In the genomic region with DNA sequence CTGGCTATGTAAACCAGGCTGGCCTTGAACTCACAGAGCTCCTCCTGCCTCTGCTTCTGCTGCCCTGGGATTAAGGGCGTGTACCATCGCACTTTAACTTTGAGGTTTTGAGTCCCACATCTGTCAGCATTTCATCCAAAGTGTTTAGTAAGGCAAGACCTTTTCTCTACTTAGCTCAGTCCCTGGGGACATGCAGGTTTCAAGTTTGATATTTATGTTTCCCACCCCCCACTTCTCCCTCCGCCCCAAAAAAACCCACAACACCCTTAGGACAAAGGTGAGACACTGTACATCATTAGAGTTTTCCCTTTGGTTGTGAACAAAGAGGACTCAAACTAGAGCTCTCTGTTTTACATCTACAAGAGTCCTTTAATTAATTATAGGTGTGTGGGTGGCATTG, we compare ENCODE assay signal across 23 mouse cellular contexts.
DNase-seq lines count a peak whose midpoint lies in the region; TF ChIP-seq lines count a peak whose summit lies in the region.
"Had no signal": no experiment of that assay in that cellular context is flagged by ENCODE, and none has a peak within 500 bp of the region (broad histone marks: within the 10 kb centered on the region; RNA-seq: fewer than 3 reads in every experiment).

No protein-coding gene starts in this region.

- no peak for TF ChIP-seq RAD21 in CH12.LX (IDR thresholded peaks at IDR 0.05; ENCODE audit: low read depth, low read length)

- peak overlapping the region; percentile 4; the same call in 1 of the 2 replicates for H3K4me2 ChIP-seq in CH12.LX (ENCODE audit: insufficient read depth, low read depth, poor library complexity, severe bottlenecking)

- in situ Hi-C loops in CH12.LX (cut with MboI; ENCODE audit: low pct_ligation_motif_present, low pct_unique_long_range_greater_than_20kb, low sequenced_read_pairs) = loop anchor here (5.0 to 10.0 kb wide), 2 partner anchors 72 to 130 kb away; no protein-coding TSS in a partner anchor

- no peak for TF ChIP-seq POLR2A in CH12.LX (IDR thresholded peaks at IDR 0.05; ENCODE audit: low read depth, low read length)
- no peak for TF ChIP-seq POLR2A in ES-Bruce4 (IDR thresholded peaks at IDR 0.05; ENCODE audit: insufficient read depth, low read length)
- TF ChIP-seq POLR2A in kidney, adult 2 months (IDR thresholded peaks at IDR 0.05; ENCODE audit: low read depth, low read length) = no peak

- H3K4me1 ChIP-seq in CH12.LX (ENCODE audit: control insufficient read depth in 1 of 2, insufficient read depth in 2 of 2) (peaks cover 39 to 77% of the 10 kb centered on the region in 2 experiments), E14TG2a.4 (replicated peaks; ENCODE audit: low read depth, low read length) (peaks cover 92% of the 10 kb centered on the region), ES-Bruce4 (ENCODE audit: control insufficient read depth, insufficient read depth, low read length) (peaks cover 3% of the 10 kb centered on the region)
- H3K4me1 ChIP-seq in kidney, adult 2 months (ENCODE audit: control insufficient read depth, insufficient read depth, low read length) = no peaks in the 10 kb centered on the region

- dilution Hi-C loops in CH12.LX (cut with MboI; ENCODE audit: extremely low pct_ligation_motif_present, extremely low pct_unique_long_range_greater_than_20kb, low sequenced_read_pairs) = no loop called here

- H3K27ac ChIP-seq in CH12.LX (ENCODE audit: insufficient read depth, low read depth) (peak overlapping the region; percentile 93), ES-Bruce4 (ENCODE audit: insufficient read depth, low read length) (peak overlapping the region; percentile 73)
- no peak overlapping the region for H3K27ac ChIP-seq in kidney, adult 2 months (ENCODE audit: insufficient read depth, low read depth, low read length)

- H3K27me3 ChIP-seq in CH12.LX (replicated peaks) (no peaks in the 10 kb centered on the region), E14TG2a.4 (ENCODE audit: insufficient read depth, low read length) (no peaks in the 10 kb centered on the region), ES-Bruce4 (ENCODE audit: control insufficient read depth, insufficient read depth, low read length, poor library complexity, severe bottlenecking) (no peaks in the 10 kb centered on the region)
- no peaks in the 10 kb centered on the region for H3K27me3 ChIP-seq in kidney, adult 2 months (replicated peaks; ENCODE audit: control insufficient read depth, insufficient read depth, low read length)
- H3K27me3 ChIP-seq: Patski had no signal

- 86% methylated on average over 3 of the region's 3 CpGs for WGBS in kidney, adult 2 months

- peaks cover 56% of the 10 kb centered on the region for H3K79me2 ChIP-seq in CH12.LX (replicated peaks; ENCODE audit: control insufficient read depth, extremely low read depth, insufficient read depth, poor library complexity, severe bottlenecking)

- DNase-seq in CH12.LX (ENCODE audit: extremely low read depth) (peak; percentile 84), ES-CJ7 (ENCODE audit: low read depth, low spot score) (peak; percentile 50)
- no peak for DNase-seq in layer of hippocampus, postnatal 14 days (ENCODE audit: low spot score in 2 of 2)
- no peak for DNase-seq in heart, adult 18-20 months
- DNase-seq in kidney, adult 2 months = no peak
- no peak for DNase-seq in embryo, embryonic 10.5 days (ENCODE audit: low spot score)
- DNase-seq: adrenal gland, adult 2 months; adrenal gland, adult 8-10 months; adrenal gland, postnatal 10 days; adrenal gland, postnatal 14 days; adrenal gland, postnatal 25 days; adrenal gland, postnatal 36 days; B cell, adult 2 months; cerebellum, adult 11 months; cerebellum, adult 11-12 months; cerebellum, adult 18-20 months; cerebellum, adult 2 months; cerebellum, adult 8-10 months; cerebellum, adult 9-10 months had no signal

- TF ChIP-seq EP300 in CH12.LX (IDR thresholded peaks at IDR 0.05; ENCODE audit: low read length) (peak; percentile 59), ES-Bruce4 (IDR thresholded peaks at IDR 0.05; ENCODE audit: insufficient read depth, low read depth, low read length) (no peak)

- H3K9me3 ChIP-seq in CH12.LX (replicated peaks; ENCODE audit: low read length) (no peaks in the 10 kb centered on the region), E14TG2a.4 (ENCODE audit: low read length) (no peaks in the 10 kb centered on the region), ES-Bruce4 (replicated peaks; ENCODE audit: control insufficient read depth, insufficient read depth, low read length, poor library complexity, severe bottlenecking) (no peaks in the 10 kb centered on the region)
- H3K9me3 ChIP-seq: G1E had no signal

- H3K9ac ChIP-seq in CH12.LX (ENCODE audit: insufficient read depth, low read depth) (no peak overlapping the region), ES-Bruce4 (ENCODE audit: low read depth, poor library complexity, severe bottlenecking) (no peak overlapping the region; the same call in 1 of the 2 replicates)

- peaks cover 41 to 63% of the 10 kb centered on the region in 2 experiments for H3K36me3 ChIP-seq in CH12.LX (replicated peaks in 1 of 2; ENCODE audit: control insufficient read depth in 1 of 2, insufficient read depth in 1 of 2, low read length in 1 of 2)
- H3K36me3 ChIP-seq in E14TG2a.4 (ENCODE audit: insufficient read depth, low read length) = peaks cover 77% of the 10 kb centered on the region
- H3K36me3 ChIP-seq in ES-Bruce4 (ENCODE audit: control insufficient read depth, insufficient read depth, low read length, poor library complexity, severe bottlenecking) = peaks cover 25% of the 10 kb centered on the region
- no peaks in the 10 kb centered on the region for H3K36me3 ChIP-seq in kidney, adult 2 months (ENCODE audit: control insufficient read depth, insufficient read depth, low read length)

- H3K4me3 ChIP-seq in CH12.LX (replicated peaks in 1 of 3; ENCODE audit: low read depth in 2 of 3, low read length in 2 of 3, poor library complexity in 1 of 3) (no peak overlapping the region), E14TG2a.4 (replicated peaks; ENCODE audit: low read length) (peak overlapping the region; percentile 81; the same call in 1 of the 2 replicates), ES-Bruce4 (ENCODE audit: low read depth, low read length) (no peak overlapping the region)
- no peak overlapping the region for H3K4me3 ChIP-seq in kidney, adult 2 months (ENCODE audit: insufficient read depth, low read depth, low read length)

- no peak for TF ChIP-seq CTCF in CH12.LX (conservative IDR thresholded peaks at IDR 0.05 in 1 of 2, IDR thresholded peaks at IDR 0.05 in 1 of 2; ENCODE audit: low read depth in 2 of 2, low read length in 2 of 2)
- no peak for TF ChIP-seq CTCF in E14TG2a.4 (conservative IDR thresholded peaks at IDR 0.05; ENCODE audit: low read length)
- no peak for TF ChIP-seq CTCF in ES-Bruce4 (IDR thresholded peaks at IDR 0.05; ENCODE audit: low read depth, low read length)
- no peak for TF ChIP-seq CTCF in kidney, adult 2 months (conservative IDR thresholded peaks at IDR 0.05; ENCODE audit: insufficient read depth, insufficient read length, low read depth, low read length)

TF ChIP-seq in CH12.LX, 34 proteins besides CTCF, POLR2A, EP300 and RAD21 (continues in another document):
- TF ChIP-seq SIN3A (IDR thresholded peaks at IDR 0.05; ENCODE audit: low read length) (0 out of 2 replicates have a peak, but pooled peaks have one; percentile 56), UBTF (IDR thresholded peaks at IDR 0.05; ENCODE audit: low read depth, low read length) (no peak), ZKSCAN1 (IDR thresholded peaks at IDR 0.05; ENCODE audit: borderline replicate concordance, low read depth, low read length) (no peak), JUN (IDR thresholded peaks at IDR 0.05; ENCODE audit: insufficient read depth, low read depth, low read length) (no peak), ELF1 (IDR thresholded peaks at IDR 0.05; ENCODE audit: low read depth, low read length) (no peak), SMC3 (IDR thresholded peaks at IDR 0.05; ENCODE audit: low read depth, low read length) (no peak), TCF12 (IDR thresholded peaks at IDR 0.05; ENCODE audit: low read depth, low read length) (peak; percentile 54; the same call in 1 of the 2 replicates), MEF2A (IDR thresholded peaks at IDR 0.05; ENCODE audit: borderline replicate concordance, low read depth, low read length) (peak; percentile 77; the same call in 1 of the 2 replicates), BHLHE40 (IDR thresholded peaks at IDR 0.05; ENCODE audit: low read depth, low read length) (peak; percentile 67), ZC3H11A (IDR thresholded peaks at IDR 0.05; ENCODE audit: low read depth, low read length) (no peak), MXI1 (IDR thresholded peaks at IDR 0.05; ENCODE audit: low read depth, low read length) (0 out of 2 replicates have a peak, but pooled peaks have one; percentile 32), NRF1 (IDR thresholded peaks at IDR 0.05; ENCODE audit: low read depth, low read length) (no peak), ZNF384 (IDR thresholded peaks at IDR 0.05; ENCODE audit: low read depth, low read length) (peak; percentile 50; the same call in 1 of the 2 replicates), USF2 (conservative IDR thresholded peaks at IDR 0.05; ENCODE audit: low read depth, low read length) (no peak), POLR2AphosphoS2 (IDR thresholded peaks at IDR 0.05; ENCODE audit: low read depth, low read length) (no peak), PAX5 (IDR thresholded peaks at IDR 0.05; ENCODE audit: low read length) (no peak), JUND (conservative IDR thresholded peaks at IDR 0.05; ENCODE audit: low read depth, low read length) (no peak), CHD2 (IDR thresholded peaks at IDR 0.05; ENCODE audit: low read length) (peak; percentile 34; the same call in 1 of the 2 replicates), NELFE (IDR thresholded peaks at IDR 0.05; ENCODE audit: low read depth, low read length) (no peak), TBP (conservative IDR thresholded peaks at IDR 0.05; ENCODE audit: low read depth, low read length) (0 out of 2 replicates have a peak, but pooled peaks have one; percentile 6), MAZ (IDR thresholded peaks at IDR 0.05; ENCODE audit: low read depth, low read length) (peak; percentile 68; the same call in 1 of the 2 replicates), HCFC1 (IDR thresholded peaks at IDR 0.05; ENCODE audit: low read depth, low read length) (no peak), IRF4 (IDR thresholded peaks at IDR 0.05; ENCODE audit: low read depth, low read length) (peak; percentile 62; the same call in 1 of the 2 replicates), CHD1 (IDR thresholded peaks at IDR 0.05; ENCODE audit: low read depth, low read length) (no peak), ZMIZ1 (IDR thresholded peaks at IDR 0.05; ENCODE audit: low read depth, low read length) (no peak), USF1 (IDR thresholded peaks at IDR 0.05; ENCODE audit: low read depth, low read length) (no peak), ETS1 (conservative IDR thresholded peaks at IDR 0.05; ENCODE audit: low read depth, low read length) (peak; percentile 58), MAFK (IDR thresholded peaks at IDR 0.05; ENCODE audit: insufficient replicate concordance, low read length) (0 out of 2 replicates have a peak, but pooled peaks have one; percentile 50)

Comparison
In these comparisons a context has a peak if more than half of its experiments do, and no peak if none do; other contexts are left out.
1. DNase-seq: peak in CH12.LX (single experiment) and ES-CJ7 (single experiment); none in layer of hippocampus, postnatal 14 days (0 of 2), heart, adult 18-20 months (0 of 2), kidney, adult 2 months (single experiment) and embryo, embryonic 10.5 days (single experiment).